Mouse (Mus musculus): Measurements from ENCODE around the gene Rassf2. TPM values are rescaled to one million over a fixed set of nuclear protein-coding genes. Genes with fewer than 3 reads are reported as not detected.

Rassf2 gene
- polyA plus RNA-seq, 1 experiment: 35.7 TPM

DNA sequence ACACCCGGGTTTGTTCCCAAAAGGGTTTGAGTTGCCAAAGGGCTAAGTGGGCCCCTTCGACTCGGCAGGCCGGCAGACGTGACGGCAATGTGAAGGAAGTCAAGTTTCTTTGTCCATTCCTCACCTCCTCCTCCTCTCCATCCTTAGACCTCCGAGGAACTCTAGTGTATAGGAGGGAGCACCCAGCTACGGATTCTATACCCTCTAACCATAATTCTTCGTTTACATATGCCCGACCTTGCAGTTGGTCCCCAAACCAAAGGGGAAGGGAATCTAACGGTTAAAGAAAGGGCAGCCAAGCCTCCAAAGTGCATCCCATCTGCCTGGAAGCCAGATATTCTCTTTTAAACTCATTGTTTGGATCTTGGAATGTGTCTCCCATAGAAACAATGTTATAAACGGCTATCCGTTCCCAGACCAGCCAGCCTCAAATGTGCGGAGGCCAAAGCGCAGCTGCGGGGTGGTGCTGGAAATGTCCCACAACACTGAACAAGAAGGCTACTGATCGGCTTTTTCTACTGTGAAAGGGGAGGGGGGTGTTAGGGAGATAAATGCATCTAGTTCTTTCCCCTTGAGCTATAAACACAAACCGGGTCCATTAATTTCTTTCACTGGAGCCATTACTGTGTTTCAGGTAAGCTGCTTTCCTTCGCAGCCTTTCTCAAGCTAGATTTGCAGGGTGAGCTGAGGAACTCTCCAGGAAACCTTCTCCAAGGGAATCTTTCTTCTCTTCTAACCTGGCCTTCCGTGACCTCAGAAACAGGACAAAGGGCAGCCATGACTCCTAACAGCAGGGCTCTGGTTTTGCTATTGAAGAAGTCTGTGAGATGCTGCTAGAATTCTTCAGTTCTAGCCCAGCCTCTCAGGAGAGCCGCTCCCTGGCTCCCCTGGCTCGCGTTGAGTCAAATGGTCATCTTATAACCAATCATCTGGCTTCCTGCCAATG lies 633 bp upstream of the Rassf2 start:
- Histone ChIP-seq H3K4me3 (replicated peaks; ENCODE audit: control insufficient read depth, low read depth, low read length) (peak overlapping the region; percentile 84), H3K27ac (ENCODE audit: control insufficient read depth, insufficient read depth, low read depth, low read length, poor library complexity) (peak overlapping the region; percentile 77; the same call in 1 of the 2 replicates), H3K4me1 (ENCODE audit: control insufficient read depth, insufficient read depth, low read length) (peaks cover 1% of the 10 kb centered on the region; the same call in 1 of the 2 replicates)
- no peak for TF ChIP-seq POLR2A (IDR thresholded peaks at IDR 0.05; ENCODE audit: borderline replicate concordance, control insufficient read depth, low read depth, low read length)
- TF ChIP-seq CTCF (IDR thresholded peaks at IDR 0.05; ENCODE audit: control insufficient read depth, insufficient read depth, low read length): no peak
- 44% methylated on average over 23 of the region's 23 CpGs for WGBS

DNA sequence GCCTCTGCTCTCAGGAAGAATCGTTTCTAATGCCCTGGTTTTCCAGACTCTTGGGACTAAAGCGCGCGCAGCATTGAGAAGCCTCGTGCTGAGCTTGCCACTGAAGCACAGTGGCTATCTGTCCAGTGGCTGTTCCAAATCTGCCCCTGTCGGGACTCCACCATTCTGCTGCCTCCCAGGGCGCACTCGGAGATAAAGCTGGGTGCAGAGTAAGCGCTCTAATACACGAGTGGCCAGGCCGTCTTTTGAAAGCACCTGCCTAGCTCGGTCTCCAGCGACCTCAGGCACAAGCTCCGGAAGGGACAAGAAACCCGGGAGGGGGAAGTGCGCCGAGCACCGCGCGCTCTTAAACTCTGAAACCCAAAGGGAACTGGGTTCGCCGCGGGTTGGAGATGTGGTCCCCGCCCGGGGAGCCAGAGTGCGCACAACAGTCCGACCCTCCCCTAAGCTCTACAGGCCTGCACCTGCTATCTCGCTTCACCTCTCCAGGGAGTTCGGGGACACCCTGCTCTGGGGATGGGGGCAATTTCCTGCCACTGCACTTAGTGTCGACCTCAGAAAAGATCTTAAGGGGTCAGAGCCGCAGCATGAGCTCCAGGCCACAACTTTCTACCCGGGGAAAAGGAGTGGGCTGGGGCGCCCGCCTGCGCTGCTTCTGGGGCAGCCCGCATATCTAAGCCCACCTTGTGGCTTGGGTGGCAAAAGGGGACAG lies 1.0 kb downstream of the Rassf2 start:
- WGBS: 0% methylated on average over 36 of the region's 36 CpGs
- TF ChIP-seq POLR2A (IDR thresholded peaks at IDR 0.05; ENCODE audit: borderline replicate concordance, control insufficient read depth, low read depth, low read length) (0 out of 2 replicates have a peak, but pooled peaks have one; percentile 11), CTCF (IDR thresholded peaks at IDR 0.05; ENCODE audit: control insufficient read depth, insufficient read depth, low read length) (no peak)
- H3K4me1 ChIP-seq (ENCODE audit: control insufficient read depth, insufficient read depth, low read length): no peaks in the 10 kb centered on the region; the same call in 1 of the 2 replicates
- H3K4me3 ChIP-seq (replicated peaks; ENCODE audit: control insufficient read depth, low read depth, low read length): peak overlapping the region; percentile 84
- H3K27ac ChIP-seq (ENCODE audit: control insufficient read depth, insufficient read depth, low read depth, low read length, poor library complexity): peak overlapping the region; percentile 94

- no peaks in the 10 kb centered on the region; the same call in 1 of the 2 replicates for H3K4me1 ChIP-seq (ENCODE audit: control insufficient read depth, insufficient read depth, low read length)
- 17% methylated on average over 5 of the region's 5 CpGs for WGBS
- no peak for TF ChIP-seq CTCF (IDR thresholded peaks at IDR 0.05; ENCODE audit: control insufficient read depth, insufficient read depth, low read length)
- no peak for TF ChIP-seq POLR2A (IDR thresholded peaks at IDR 0.05; ENCODE audit: borderline replicate concordance, control insufficient read depth, low read depth, low read length)
- no peak overlapping the region; the same call in 1 of the 2 replicates for H3K27ac ChIP-seq (ENCODE audit: control insufficient read depth, insufficient read depth, low read depth, low read length, poor library complexity)
- peak overlapping the region; percentile 59 for H3K4me3 ChIP-seq (replicated peaks; ENCODE audit: control insufficient read depth, low read depth, low read length)
Observed at GRCm38 (mm10) chr2:132028107-132028506, 2.0 kb downstream of the Rassf2 start.

DNA sequence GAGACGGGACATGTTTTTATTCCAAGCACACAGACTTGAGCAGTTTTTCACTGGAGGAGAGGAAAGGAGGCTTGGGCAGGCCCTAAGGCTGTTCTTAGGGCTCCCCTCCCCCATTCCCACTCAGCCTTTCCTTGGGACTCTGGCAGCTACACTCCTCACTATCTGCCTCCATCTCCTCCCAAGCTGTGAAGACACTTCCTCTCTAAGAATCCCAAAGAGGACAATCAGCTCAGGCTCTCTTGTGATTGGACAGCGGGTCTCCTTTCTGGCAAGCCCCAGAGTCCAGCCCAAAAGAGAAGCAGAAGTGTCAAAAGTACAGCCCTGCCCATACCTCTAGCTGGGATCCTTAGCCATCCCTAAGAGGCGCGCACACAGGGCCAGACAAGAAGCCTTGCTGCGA lies 2.7 kb downstream of the Rassf2 start:
- peak overlapping the region; percentile 35 for H3K4me3 ChIP-seq (replicated peaks; ENCODE audit: control insufficient read depth, low read depth, low read length)
- WGBS: 28% methylated on average over 5 of the region's 5 CpGs
- TF ChIP-seq CTCF (IDR thresholded peaks at IDR 0.05; ENCODE audit: control insufficient read depth, insufficient read depth, low read length): no peak
- no peak for TF ChIP-seq POLR2A (IDR thresholded peaks at IDR 0.05; ENCODE audit: borderline replicate concordance, control insufficient read depth, low read depth, low read length)
- no peaks in the 10 kb centered on the region; the same call in 1 of the 2 replicates for H3K4me1 ChIP-seq (ENCODE audit: control insufficient read depth, insufficient read depth, low read length)
- peak overlapping the region; percentile 40 for H3K27ac ChIP-seq (ENCODE audit: control insufficient read depth, insufficient read depth, low read depth, low read length, poor library complexity)

- 21% methylated on average over 4 of the region's 4 CpGs for WGBS
- no peak overlapping the region for H3K27ac ChIP-seq (ENCODE audit: control insufficient read depth, insufficient read depth, low read depth, low read length, poor library complexity)
- no peak overlapping the region for H3K4me3 ChIP-seq (replicated peaks; ENCODE audit: control insufficient read depth, low read depth, low read length)
- peaks cover 6% of the 10 kb centered on the region for H3K4me1 ChIP-seq (ENCODE audit: control insufficient read depth, insufficient read depth, low read length)
- TF ChIP-seq CTCF (IDR thresholded peaks at IDR 0.05; ENCODE audit: control insufficient read depth, insufficient read depth, low read length) (no peak), POLR2A (IDR thresholded peaks at IDR 0.05; ENCODE audit: borderline replicate concordance, control insufficient read depth, low read depth, low read length) (no peak)
Observed at GRCm38 (mm10) chr2:132024028-132024427, 6.0 kb downstream of the Rassf2 start.

DNA sequence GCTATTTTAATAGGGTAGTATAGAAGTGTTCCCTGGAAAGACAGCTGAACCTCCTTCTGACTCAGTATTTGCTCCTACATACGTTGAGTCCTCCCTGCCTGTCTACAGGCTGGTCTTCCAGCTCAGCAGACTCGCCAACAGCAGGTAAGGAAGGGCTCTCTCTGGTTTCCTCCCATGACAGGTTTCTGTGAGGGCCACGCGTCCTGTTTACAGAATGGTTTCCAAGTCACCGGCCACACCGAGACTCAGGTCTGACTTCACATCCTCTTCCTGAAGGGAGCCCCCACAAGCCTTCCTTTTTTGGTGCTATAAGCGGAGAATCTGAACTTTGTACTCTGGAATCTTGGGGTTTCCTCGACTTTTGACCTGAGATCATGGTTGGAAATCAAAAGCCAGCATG lies 7.4 kb downstream of the Rassf2 start:
- TF ChIP-seq CTCF (IDR thresholded peaks at IDR 0.05; ENCODE audit: control insufficient read depth, insufficient read depth, low read length) (no peak), POLR2A (IDR thresholded peaks at IDR 0.05; ENCODE audit: borderline replicate concordance, control insufficient read depth, low read depth, low read length) (no peak)
- Histone ChIP-seq H3K27ac (ENCODE audit: control insufficient read depth, insufficient read depth, low read depth, low read length, poor library complexity) (peak overlapping the region; percentile 17), H3K4me3 (replicated peaks; ENCODE audit: control insufficient read depth, low read depth, low read length) (peak overlapping the region; percentile 3), H3K4me1 (ENCODE audit: control insufficient read depth, insufficient read depth, low read length) (peaks cover 10% of the 10 kb centered on the region)
- 8% methylated on average over 8 of the region's 8 CpGs for WGBS

- TF ChIP-seq POLR2A (IDR thresholded peaks at IDR 0.05; ENCODE audit: borderline replicate concordance, control insufficient read depth, low read depth, low read length) (no peak), CTCF (IDR thresholded peaks at IDR 0.05; ENCODE audit: control insufficient read depth, insufficient read depth, low read length) (no peak)
- Histone ChIP-seq H3K27ac (ENCODE audit: control insufficient read depth, insufficient read depth, low read depth, low read length, poor library complexity) (peak overlapping the region; percentile 17; the same call in 1 of the 2 replicates), H3K4me1 (ENCODE audit: control insufficient read depth, insufficient read depth, low read length) (peaks cover 10% of the 10 kb centered on the region), H3K4me3 (replicated peaks; ENCODE audit: control insufficient read depth, low read depth, low read length) (no peak overlapping the region)
- WGBS: 24% methylated on average over 4 of the region's 4 CpGs
Observed at GRCm38 (mm10) chr2:132021616-132022015, 8.4 kb downstream of the Rassf2 start.

Measured in bone marrow, adult 2 months (tissue).